Comparison of ENCODE assay signal across 18 mouse cellular contexts in genomic region chr10:118035035-118035434, GRCm38 (mm10).
A peak's percentile ranks its signal among the peaks of the same experiment; 100 is the strongest.
DNase-seq lines count a peak whose midpoint lies in the region; ATAC-seq and TF ChIP-seq lines count a peak whose summit lies in the region.
"Had no signal": no experiment of that assay in that cellular context is flagged by ENCODE, and none has a peak within 500 bp of the region (broad histone marks: within the 10 kb centered on the region; RNA-seq: fewer than 3 reads in every experiment).

No protein-coding gene starts in this region.

- no peaks in the 10 kb centered on the region for H3K4me1 ChIP-seq in heart, adult 2 months (ENCODE audit: control insufficient read depth, insufficient read depth, low read length)
- H3K4me1 ChIP-seq in heart, embryonic 11.5 days (ENCODE audit: control insufficient read depth, insufficient read depth, low read length), result no peaks in the 10 kb centered on the region
- no peaks in the 10 kb centered on the region for H3K4me1 ChIP-seq in limb, embryonic 11.5 days (ENCODE audit: control insufficient read depth, insufficient read depth, low read length)
- H3K4me1 ChIP-seq in limb, embryonic 10.5 days, result no peaks in the 10 kb centered on the region
- H3K4me1 ChIP-seq in testis, adult 2 months (ENCODE audit: control insufficient read depth, insufficient read depth, low read length), result peaks cover 4% of the 10 kb centered on the region
- H3K4me1 ChIP-seq in stomach, postnatal 0 days (replicated peaks; ENCODE audit: control insufficient read depth, insufficient read depth), result no peaks in the 10 kb centered on the region
- H3K4me1 ChIP-seq: kidney, embryonic 15.5 days; limb, embryonic 13.5 days; lung, embryonic 15.5 days; neural tube, embryonic 12.5 days had no signal

- no peak for TF ChIP-seq EP300 in heart, adult 2 months (IDR thresholded peaks at IDR 0.05; ENCODE audit: insufficient read depth, low read depth, low read length)
- TF ChIP-seq EP300 in stomach, postnatal 0 days (optimal IDR thresholded peaks at IDR 0.05), result no peak

- 0 out of 2 replicates have a peak, but pooled peaks cover under 1% of the 10 kb centered on the region for H3K9me3 ChIP-seq in heart, embryonic 11.5 days (replicated peaks; ENCODE audit: control insufficient read depth, low read length)
- no peaks in the 10 kb centered on the region for H3K9me3 ChIP-seq in limb, embryonic 11.5 days (ENCODE audit: control insufficient read depth, low read length)
- no peaks in the 10 kb centered on the region for H3K9me3 ChIP-seq in limb, embryonic 10.5 days (replicated peaks)
- no peaks in the 10 kb centered on the region for H3K9me3 ChIP-seq in stomach, postnatal 0 days (ENCODE audit: control insufficient read depth, low read length)
- H3K9me3 ChIP-seq: limb, embryonic 13.5 days; lung, embryonic 15.5 days; neural tube, embryonic 12.5 days had no signal

- H3K79me2 ChIP-seq in heart, adult 2 months (replicated peaks; ENCODE audit: control insufficient read depth, insufficient read depth, low read length), result no peaks in the 10 kb centered on the region

- no peaks in the 10 kb centered on the region for H3K27me3 ChIP-seq in heart, adult 2 months (ENCODE audit: control insufficient read depth, insufficient read depth, low read length)
- H3K27me3 ChIP-seq in heart, embryonic 11.5 days (ENCODE audit: control insufficient read depth, insufficient read depth, low read length), result no peaks in the 10 kb centered on the region
- no peaks in the 10 kb centered on the region for H3K27me3 ChIP-seq in limb, embryonic 11.5 days (ENCODE audit: control insufficient read depth, insufficient read depth, low read length)
- no peaks in the 10 kb centered on the region for H3K27me3 ChIP-seq in limb, embryonic 10.5 days (ENCODE audit: low read depth, poor library complexity, severe bottlenecking)
- H3K27me3 ChIP-seq in testis, adult 2 months (ENCODE audit: control insufficient read depth, insufficient read depth, low read length), result no peaks in the 10 kb centered on the region
- H3K27me3 ChIP-seq in stomach, postnatal 0 days (ENCODE audit: control insufficient read depth, insufficient read depth, low read length), result no peaks in the 10 kb centered on the region
- H3K27me3 ChIP-seq: kidney, embryonic 15.5 days; limb, embryonic 13.5 days; lung, embryonic 15.5 days; megakaryocyte, embryonic 14.5 days; neural tube, embryonic 12.5 days had no signal

- no peak for ATAC-seq in heart, embryonic 11.5 days (replicated peaks; ENCODE audit: insufficient number of reproducible peaks, low FRiP score, low TSS enrichment)
- ATAC-seq in limb, embryonic 11.5 days (ENCODE audit: insufficient number of reproducible peaks, low FRiP score, low TSS enrichment, low read depth), result no peak
- ATAC-seq in stomach, postnatal 0 days (ENCODE audit: low FRiP score, low TSS enrichment), result no peak

- no peak overlapping the region for H3K4me3 ChIP-seq in heart, adult 2 months
- no peak overlapping the region for H3K4me3 ChIP-seq in heart, embryonic 11.5 days (ENCODE audit: low read depth, low read length)
- no peak overlapping the region for H3K4me3 ChIP-seq in limb, embryonic 11.5 days (ENCODE audit: low read depth, low read length)
- H3K4me3 ChIP-seq in limb, embryonic 10.5 days, result no peak overlapping the region
- H3K4me3 ChIP-seq in testis, adult 2 months (ENCODE audit: control insufficient read depth, low read depth, low read length), result no peak overlapping the region
- H3K4me3 ChIP-seq in stomach, postnatal 0 days (ENCODE audit: low read depth, low read length), result no peak overlapping the region
- H3K4me3 ChIP-seq: kidney, embryonic 15.5 days; limb, embryonic 13.5 days; lung, embryonic 15.5 days; megakaryocyte, embryonic 14.5 days; neural tube, embryonic 12.5 days had no signal

- no peaks in the 10 kb centered on the region for H3K36me3 ChIP-seq in heart, adult 2 months (ENCODE audit: control insufficient read depth, insufficient read depth, low read length)
- no peaks in the 10 kb centered on the region for H3K36me3 ChIP-seq in heart, embryonic 11.5 days (ENCODE audit: control insufficient read depth, insufficient read depth, low read length)
- H3K36me3 ChIP-seq in limb, embryonic 11.5 days (ENCODE audit: control insufficient read depth, insufficient read depth, low read length), result no peaks in the 10 kb centered on the region
- H3K36me3 ChIP-seq in limb, embryonic 10.5 days, result no peaks in the 10 kb centered on the region
- H3K36me3 ChIP-seq in testis, adult 2 months (ENCODE audit: control insufficient read depth, insufficient read depth, low read length), result no peaks in the 10 kb centered on the region
- H3K36me3 ChIP-seq in stomach, postnatal 0 days (ENCODE audit: control insufficient read depth, insufficient read depth, low read length), result no peaks in the 10 kb centered on the region
- H3K36me3 ChIP-seq: G1E; kidney, embryonic 15.5 days; limb, embryonic 13.5 days; lung, embryonic 15.5 days; neural tube, embryonic 12.5 days had no signal

- H3K9ac ChIP-seq in heart, adult 2 months (ENCODE audit: low read depth, low read length), result no peak overlapping the region
- H3K9ac ChIP-seq in heart, embryonic 11.5 days (ENCODE audit: low read depth, low read length), result no peak overlapping the region
- H3K9ac ChIP-seq in limb, embryonic 11.5 days (ENCODE audit: low read length), result no peak overlapping the region
- H3K9ac ChIP-seq in stomach, postnatal 0 days (ENCODE audit: low read length), result no peak overlapping the region
- H3K9ac ChIP-seq: kidney, embryonic 15.5 days; limb, embryonic 13.5 days; lung, embryonic 15.5 days; neural tube, embryonic 12.5 days had no signal

- H3K27ac ChIP-seq in heart, adult 2 months, result no peak overlapping the region
- H3K27ac ChIP-seq in heart, embryonic 11.5 days (ENCODE audit: low read depth, low read length), result no peak overlapping the region
- no peak overlapping the region for H3K27ac ChIP-seq in limb, embryonic 11.5 days (replicated peaks; ENCODE audit: low read depth, low read length)
- no peak overlapping the region for H3K27ac ChIP-seq in limb, embryonic 10.5 days
- H3K27ac ChIP-seq in testis, adult 2 months (ENCODE audit: control insufficient read depth, insufficient read depth, low read depth, low read length), result no peak overlapping the region
- H3K27ac ChIP-seq in stomach, postnatal 0 days (replicated peaks), result no peak overlapping the region
- H3K27ac ChIP-seq: kidney, embryonic 15.5 days; limb, embryonic 13.5 days; lung, embryonic 15.5 days; neural tube, embryonic 12.5 days had no signal

- DNase-seq in heart, adult 2 months, result no peak
- DNase-seq in limb, embryonic 11.5 days (ENCODE audit: low spot score), result peak; percentile 21
- DNase-seq in limb, embryonic 10.5 days (ENCODE audit: low spot score), result no peak
- DNase-seq in testis, postnatal 10 days (ENCODE audit: low spot score), result no peak
- DNase-seq in stomach, postnatal 0 days (ENCODE audit: low spot score), result no peak
- DNase-seq in cerebellum, adult 18-20 months, result no peak
- DNase-seq: adrenal gland, postnatal 10 days; cerebellum, adult 2 months; gastrocnemius, postnatal 10 days; spleen, adult 18-20 months had no signal

- intact Hi-C loops in heart, adult 2 months (cut with DNase I), result no loop called here

- no peak for TF ChIP-seq POLR2A in heart, adult 2 months (IDR thresholded peaks at IDR 0.05; ENCODE audit: insufficient read depth, low read depth, low read length)
- no peak for TF ChIP-seq POLR2A in testis, adult 2 months (IDR thresholded peaks at IDR 0.05; ENCODE audit: control insufficient read depth, low read depth, low read length)

- H3K4me2 ChIP-seq in heart, embryonic 11.5 days, result no peak overlapping the region
- no peak overlapping the region for H3K4me2 ChIP-seq in limb, embryonic 11.5 days (ENCODE audit: low read depth, severe bottlenecking)
- no peak overlapping the region for H3K4me2 ChIP-seq in stomach, postnatal 0 days (replicated peaks; ENCODE audit: low read depth)
- H3K4me2 ChIP-seq: kidney, embryonic 15.5 days; limb, embryonic 13.5 days; lung, embryonic 15.5 days; neural tube, embryonic 12.5 days had no signal

- TF ChIP-seq CTCF in heart, adult 2 months (IDR thresholded peaks at IDR 0.05), result peak; percentile 39
- TF ChIP-seq CTCF in testis, adult 2 months (IDR thresholded peaks at IDR 0.05; ENCODE audit: control insufficient read depth, insufficient read depth, insufficient replicate concordance, low read depth, low read length), result peak; percentile 66
- TF ChIP-seq CTCF in stomach, postnatal 0 days (IDR thresholded peaks at IDR 0.05; ENCODE audit: low read depth), result peak; percentile 49

- WGBS in heart, adult 2 months, result 91% methylated on average over 13 of the region's 13 CpGs
- 79% methylated on average over 13 of the region's 13 CpGs for WGBS in heart, embryonic 11.5 days (ENCODE audit: insufficient replicate concordance)
- WGBS in limb, embryonic 11.5 days, result 88% methylated on average over 13 of the region's 13 CpGs
- WGBS in limb, embryonic 10.5 days, result 81% methylated on average over 13 of the region's 13 CpGs
- WGBS in stomach, postnatal 0 days, result 91% methylated on average over 13 of the region's 13 CpGs
